Mouse (Mus musculus) left cerebral cortex, postnatal 10 days (tissue): ENCODE data around the gene Pnpla6. TPM values are rescaled to one million over a fixed set of nuclear protein-coding genes. Genes with fewer than 3 reads are reported as not detected.
A peak's percentile ranks its signal among the peaks of the same experiment; 100 is the strongest.

Experiments used
- DNase-seq, 2 experiments: peaks; one replicate each; pipeline ENCODE4 v3.0.0; 2021 to 2022; ENCODE audit warnings: low spot score in 2 of 2, mixed read lengths in 1 of 2; ENCODE audit errors: extremely low spot score in 1 of 2
- intact Hi-C: fragments of 180-260 bp; cut with DNase I; formaldehyde crosslinking; loops from one replicate; pipeline ENCODE4 v1.15.1; 2025
- total RNA-seq, 2 experiments: library from RNA; stranded (reverse); gene quantifications; 2 replicates each; pipeline ENCODE4 v1.2.3; 2021

The Pnpla6 gene
- total RNA-seq, 2 experiments from 2014 or later = 73.7 to 79.2 TPM

DNA sequence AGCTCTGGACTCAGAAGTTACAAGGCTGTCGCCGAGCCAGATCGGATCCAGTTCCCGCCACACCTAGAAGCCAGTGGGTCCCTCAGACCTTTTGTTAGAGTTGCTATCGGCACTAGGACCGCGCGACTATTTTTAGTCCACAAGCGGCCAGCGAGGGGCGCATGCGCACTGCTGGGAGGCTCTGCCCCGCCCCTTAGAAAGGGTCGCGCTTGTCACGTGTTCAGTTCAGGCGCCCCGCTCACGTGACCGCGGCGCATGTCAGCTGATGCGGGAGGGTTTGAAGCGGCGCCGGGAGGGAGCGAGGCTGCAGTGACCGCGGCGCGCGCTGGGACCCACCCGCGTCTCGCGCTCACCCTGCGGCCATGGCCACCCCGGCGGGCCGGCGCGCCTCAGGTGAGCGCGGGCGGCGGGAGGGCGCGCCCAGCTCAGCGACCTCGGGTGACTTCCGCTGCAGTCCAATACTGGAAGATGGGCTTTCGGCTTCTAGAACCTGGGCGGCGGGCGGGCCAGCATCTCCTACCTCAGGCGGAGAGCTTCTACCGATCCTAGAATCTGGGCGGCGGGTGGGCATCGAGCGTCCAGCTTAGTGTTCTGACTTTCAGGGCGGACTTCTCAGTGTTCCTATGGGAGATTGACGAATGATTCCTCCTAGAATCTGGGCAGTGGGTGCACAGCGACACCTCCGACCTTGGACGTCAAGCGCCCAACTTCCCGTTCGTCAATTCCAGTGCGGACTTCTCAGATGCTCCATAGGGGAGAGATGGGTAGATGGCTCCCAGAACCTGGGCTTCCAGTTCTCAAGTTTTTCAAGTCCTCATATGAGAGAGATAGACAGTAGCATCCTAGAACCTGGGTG lies 14.7 kb upstream of the Pnpla6 start, which contains the start of gene Mcoln1:
Gene Mcoln1, plus strand, starts transcription at position 223 of the 856 bp plus-strand sequence.
- DNase-seq = peak; percentile 97 to 98
- intact Hi-C loops = no loop called here

DNA sequence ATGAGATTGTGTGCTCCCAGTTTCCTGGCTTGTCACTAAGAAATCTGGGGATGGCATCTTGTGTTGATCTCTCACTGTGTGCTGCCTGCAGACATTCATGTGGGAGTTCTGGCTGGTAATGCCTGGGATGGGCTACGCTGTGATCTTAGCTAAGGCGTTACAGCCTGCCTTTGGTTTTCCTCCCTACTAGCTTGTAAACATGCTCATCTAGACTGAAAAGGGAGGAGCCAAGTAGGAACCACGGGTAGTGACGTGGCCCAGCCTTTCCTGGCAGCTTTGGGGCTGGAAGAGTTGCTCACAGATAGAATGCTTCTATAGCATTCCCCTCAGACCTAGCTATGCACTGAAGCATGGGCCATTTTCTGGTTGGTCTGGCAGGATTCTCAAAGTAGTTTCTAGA lies 13.0 kb upstream of the Pnpla6 start:
- intact Hi-C loops = no loop called here
- no peak for DNase-seq

- no peak for DNase-seq
- intact Hi-C loops = no loop called here
These were observed 7.0 kb upstream of the Pnpla6 start for GRCm38 (mm10) chr8:3507979-3508754.

- intact Hi-C loops = no loop called here
- DNase-seq = peak in 1 of 2 experiments; percentile 29
These were observed 420 bp upstream of the Pnpla6 start for GRCm38 (mm10) chr8:3514681-3515247.

GRCm38 (mm10) chr8:3515771-3516417 lies 710 bp downstream of the Pnpla6 start:
- peak; percentile 55 to 82 for DNase-seq

GRCm38 (mm10) chr8:3516450-3517116 lies 1.4 kb downstream of the Pnpla6 start:
- intact Hi-C loops = no loop called here

More at GRCm38 (mm10) chr8:3515771-3516417, 710 bp downstream of the Pnpla6 start:
- intact Hi-C loops = no loop called here

DNA sequence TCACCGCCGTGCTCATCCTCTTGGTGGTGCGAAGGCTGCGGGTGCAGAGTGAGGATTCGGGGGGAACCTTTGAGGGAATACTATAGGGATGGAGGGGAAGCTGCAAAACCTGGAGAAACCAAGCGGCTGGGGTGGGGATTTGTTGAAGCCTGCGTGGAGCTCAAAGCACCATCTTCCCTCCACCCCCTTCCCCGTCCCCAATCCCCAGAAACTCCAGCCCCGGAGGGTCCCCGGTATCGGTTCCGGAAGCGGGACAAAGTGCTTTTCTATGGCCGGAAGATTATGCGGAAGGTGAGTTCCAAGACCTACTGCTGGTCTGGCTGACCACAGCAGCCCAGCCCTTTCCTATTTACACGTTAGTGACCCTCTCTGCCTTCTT lies 1.9 kb downstream of the Pnpla6 start:
- intact Hi-C loops = no loop called here
- peak; percentile 50 to 88 for DNase-seq

More at GRCm38 (mm10) chr8:3516450-3517116, 1.4 kb downstream of the Pnpla6 start:
- DNase-seq = peak; percentile 94 to 96

DNA sequence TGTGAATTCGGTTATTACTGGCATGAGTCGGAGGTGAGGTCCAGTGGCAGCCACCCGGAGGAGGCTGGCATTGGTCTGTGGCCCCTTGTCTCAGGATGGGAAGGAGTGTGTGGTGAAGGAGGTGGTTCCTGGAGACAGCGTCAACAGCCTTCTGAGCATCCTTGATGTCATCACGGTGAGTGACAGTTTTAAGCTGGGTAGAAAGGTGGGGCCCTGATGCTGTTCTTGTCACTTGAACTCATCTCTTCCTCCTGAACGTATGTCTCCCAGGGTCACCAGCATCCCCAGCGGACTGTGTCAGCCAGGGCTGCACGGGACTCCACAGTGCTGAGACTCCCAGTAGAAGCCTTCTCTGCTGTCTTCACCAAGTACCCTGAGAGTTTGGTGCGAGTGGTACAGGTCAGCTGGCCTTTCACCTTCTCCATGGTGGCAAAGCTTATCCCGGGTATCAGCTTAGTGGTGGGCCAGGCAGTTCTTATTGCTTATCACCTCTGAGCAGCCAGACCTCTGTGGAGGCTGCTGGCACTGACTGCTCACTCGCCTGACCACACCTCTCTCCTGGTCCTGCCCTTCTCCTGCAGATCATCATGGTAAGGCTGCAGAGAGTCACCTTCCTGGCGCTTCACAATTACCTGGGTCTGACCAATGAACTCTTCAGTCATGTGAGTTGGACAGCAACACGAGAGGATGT lies 7.0 kb downstream of the Pnpla6 start:
- no peak for DNase-seq
- intact Hi-C loops = no loop called here

- DNase-seq = no peak
These were observed 15.6 kb downstream of the Pnpla6 start for GRCm38 (mm10) chr8:3530816-3531215.

DNA sequence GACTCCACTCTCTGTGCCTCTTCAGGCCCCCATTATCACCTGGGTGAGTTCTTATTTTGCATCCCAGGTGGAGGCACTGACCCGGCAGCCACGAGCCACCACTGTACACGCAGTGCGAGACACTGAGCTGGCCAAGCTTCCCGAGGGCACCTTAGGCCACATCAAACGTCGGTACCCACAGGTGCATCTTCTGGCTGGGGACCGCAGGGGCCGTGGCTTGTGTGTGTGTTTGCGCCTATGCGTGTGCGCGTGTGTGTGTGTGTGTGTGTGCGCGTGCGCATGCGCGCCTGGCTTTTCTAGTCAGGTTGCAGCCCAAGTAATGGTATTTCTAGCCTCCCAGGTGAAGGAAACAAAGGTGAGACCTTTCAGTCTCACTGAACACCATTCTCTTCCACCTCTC lies 16.8 kb downstream of the Pnpla6 start:
- intact Hi-C loops = loop anchor here (5.0 kb wide), 1 partner anchor 80 kb away; no protein-coding TSS in a partner anchor
- DNase-seq = no peak

More at GRCm38 (mm10) chr8:3530816-3531215, 15.6 kb downstream of the Pnpla6 start:
- intact Hi-C loops = loop anchor here (5.0 kb wide), 1 partner anchor 81 kb away; no protein-coding TSS in a partner anchor

DNA sequence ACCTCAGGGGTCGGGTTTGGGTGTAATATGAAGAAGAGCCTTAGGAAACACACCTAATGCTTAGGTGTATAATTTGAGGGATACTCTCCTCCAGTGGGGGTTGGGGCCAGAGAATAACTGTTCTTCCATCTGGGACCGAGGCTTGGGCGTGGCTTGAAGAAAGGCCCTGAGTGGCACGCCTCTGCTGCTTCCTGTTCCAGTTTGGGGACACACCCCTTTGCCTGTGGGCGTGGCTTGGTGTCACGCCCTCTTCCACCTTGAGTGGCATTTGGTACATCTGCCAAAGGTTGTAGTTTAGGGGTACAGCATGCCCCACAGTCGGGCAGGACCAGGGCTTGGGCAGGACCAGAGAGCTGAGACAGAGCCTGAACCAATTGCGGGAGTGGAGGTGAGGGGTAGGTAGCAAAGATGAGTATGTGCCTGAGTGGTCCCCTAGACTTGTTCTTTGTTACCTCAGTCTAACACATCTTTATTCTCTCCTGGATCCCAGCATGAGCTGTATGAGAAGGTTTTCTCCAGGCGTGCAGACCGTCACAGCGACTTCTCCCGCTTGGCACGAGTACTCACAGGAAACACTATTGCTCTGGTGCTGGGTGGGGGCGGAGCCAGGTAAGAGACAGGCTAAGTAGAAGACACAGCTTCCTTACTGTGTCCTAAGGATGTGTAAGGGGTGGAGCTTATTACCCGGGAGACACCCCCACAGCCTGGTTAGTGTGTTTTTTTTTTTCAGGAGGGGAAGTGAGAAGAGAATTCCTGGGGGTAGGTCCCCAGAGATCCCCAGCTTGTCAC lies 21.1 kb downstream of the Pnpla6 start:
- peak in 1 of 2 experiments; percentile 44 for DNase-seq
- intact Hi-C loops = no loop called here

GRCm38 (mm10) chr8:3536940-3537339 lies 21.8 kb downstream of the Pnpla6 start:
- no peak for DNase-seq
- intact Hi-C loops = no loop called here

- intact Hi-C loops = no loop called here
These were observed 22.5 kb downstream of the Pnpla6 start for GRCm38 (mm10) chr8:3537666-3538065.

DNA sequence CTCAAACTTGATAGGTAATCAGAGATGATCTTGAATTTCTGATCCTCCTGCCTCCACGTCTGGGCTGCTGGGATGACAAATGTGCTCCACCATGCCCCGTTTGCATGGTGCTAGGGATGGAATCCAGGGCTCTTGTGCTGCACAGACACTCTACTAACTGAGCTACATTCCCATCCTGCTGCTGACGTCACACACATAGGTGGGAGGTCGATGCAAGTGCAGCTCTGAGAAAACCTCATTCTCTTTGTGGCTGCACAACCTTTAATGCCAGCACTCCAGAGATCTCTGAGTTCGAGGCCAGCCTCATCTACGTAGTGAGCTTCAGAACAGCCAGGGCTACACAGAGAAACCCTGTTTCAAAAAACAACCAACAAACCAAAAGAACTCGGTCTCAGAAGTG lies 24.0 kb downstream of the Pnpla6 start:
- intact Hi-C loops = no loop called here
- no peak for DNase-seq

More at GRCm38 (mm10) chr8:3537666-3538065, 22.5 kb downstream of the Pnpla6 start:
- DNase-seq = peak in 1 of 2 experiments; percentile 37

DNA sequence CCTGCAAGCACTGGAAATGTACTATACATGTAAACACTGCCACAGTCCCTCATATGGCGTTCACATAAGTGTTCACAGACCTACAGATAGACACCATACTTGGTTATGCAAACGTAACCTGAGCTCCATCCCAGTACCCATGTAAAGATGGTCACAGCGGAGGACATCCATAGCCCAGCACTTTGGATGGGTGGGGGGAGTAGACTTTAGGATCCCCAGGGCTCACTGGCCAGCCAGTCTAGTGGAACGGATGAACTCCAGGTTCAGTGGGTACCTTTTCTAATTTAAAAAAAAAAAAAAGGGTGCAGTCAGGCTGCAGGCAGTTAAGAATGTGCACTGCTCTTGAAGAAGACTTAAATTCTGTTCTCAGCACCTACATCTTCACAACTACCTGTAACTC lies 24.9 kb downstream of the Pnpla6 start:
- DNase-seq = no peak
- intact Hi-C loops = no loop called here

DNA sequence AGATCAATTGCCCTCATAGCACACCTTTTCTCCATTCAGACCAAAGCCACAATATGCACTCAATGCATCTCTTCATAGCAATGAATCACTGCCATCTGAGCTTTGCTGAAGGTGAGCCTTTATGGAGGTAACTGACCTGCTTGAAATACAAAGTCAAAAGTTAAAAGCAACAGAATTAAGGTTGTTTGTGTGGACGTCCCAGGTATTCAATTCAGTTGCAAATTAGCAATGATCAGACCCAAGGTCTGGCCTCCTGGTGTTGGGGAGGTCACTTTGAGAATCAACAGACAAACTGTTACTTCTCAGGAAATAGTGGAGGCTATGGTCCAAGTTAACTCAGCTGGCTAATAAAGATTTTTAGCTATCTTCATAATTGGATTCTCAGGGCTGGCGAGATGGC lies 31.3 kb downstream of the Pnpla6 start:
- DNase-seq = no peak
- intact Hi-C loops = no loop called here

- intact Hi-C loops = no loop called here
- DNase-seq = no peak
These were observed 37.1 kb downstream of the Pnpla6 start for GRCm38 (mm10) chr8:3552240-3552639.
